Mouse (Mus musculus): ENCODE data around the gene Ing1.

DNA sequence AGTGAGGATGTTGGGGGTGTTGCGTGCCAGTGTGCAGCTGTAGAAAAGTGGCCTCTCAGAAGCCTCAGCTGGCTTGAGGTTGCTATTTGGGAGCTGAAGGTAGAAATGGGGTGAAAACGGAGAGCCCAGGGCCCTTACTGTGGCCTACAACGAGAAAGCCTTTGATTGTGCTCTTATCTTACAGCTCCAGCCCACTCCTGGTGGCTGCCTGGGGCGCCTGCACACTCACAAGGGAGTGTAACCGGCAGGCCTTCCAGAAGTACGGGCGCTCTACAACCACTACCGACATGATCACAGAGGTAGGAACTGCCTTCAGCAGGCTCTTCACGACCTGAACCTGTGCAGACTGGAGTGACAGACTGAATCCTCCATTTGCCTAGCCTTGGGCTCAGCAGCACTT is 42.7 kb upstream of the Ing1 start:
- no peak for TF ChIP-seq CTCF (IDR thresholded peaks at IDR 0.05; ENCODE audit: low read depth, low read length)
- no peak for TF ChIP-seq POLR2A (IDR thresholded peaks at IDR 0.05; ENCODE audit: extremely low read depth, insufficient read depth, low read length)

Data from liver, adult 2 months (tissue).